Mouse (Mus musculus) lung, embryonic 16.5 days (tissue): Measurements from ENCODE around the gene Armc10. TPM values are rescaled to one million over a fixed set of nuclear protein-coding genes. Genes with fewer than 3 reads are reported as not detected.
"Not testable (repeated sequence)": the region's sequence is repeated elsewhere in the genome, so short reads cannot be mapped to it uniquely, and the experiment has no call there.

ENCODE experiments used
- ATAC-seq: fragments of 200-750 bp; cut with Nextera tagmentation; 2 replicates; pipeline ENCODE4 v1.8.0; 2017; ENCODE audit warnings: low read depth, mild to moderate bottlenecking, moderate library complexity
- H3K27ac ChIP-seq: fragments of 300-500 bp; sonication (generic); 2 replicates; pipeline ENCODE4 v1.5.1; 2014; ENCODE audit warnings: mild to moderate bottlenecking, control low read depth, low read length
- H3K27me3 ChIP-seq: fragments of 300-500 bp; sonication (generic); 2 replicates; pipeline ENCODE4 v1.6.1; 2014; ENCODE audit warnings: low read depth, low read length, mixed read lengths; ENCODE audit not compliant: control insufficient read depth, insufficient read depth
- H3K36me3 ChIP-seq: fragments of 300-500 bp; sonication (generic); 2 replicates; pipeline ENCODE4 v1.6.1; 2014; ENCODE audit warnings: low read length; ENCODE audit not compliant: control insufficient read depth, insufficient read depth
- H3K4me1 ChIP-seq: fragments of 300-500 bp; sonication (generic); replicated peaks from 2 replicates; pipeline ENCODE4 v1.6.1; 2014; ENCODE audit warnings: low read length, mixed read lengths; ENCODE audit not compliant: control insufficient read depth, insufficient read depth
- H3K4me2 ChIP-seq: fragments of 300-500 bp; sonication (generic); 2 replicates; pipeline ENCODE4 v1.6.1; 2014; ENCODE audit warnings: low read depth, low read length, control low read depth
- H3K4me3 ChIP-seq: fragments of 300-500 bp; sonication (generic); 2 replicates; pipeline ENCODE4 v1.5.1; 2014; ENCODE audit warnings: mild to moderate bottlenecking, low read length, control low read depth
- H3K9ac ChIP-seq: fragments of 300-500 bp; sonication (generic); 2 replicates; pipeline ENCODE4 v1.6.1; 2014; ENCODE audit warnings: low read length, control low read depth
- H3K9me3 ChIP-seq: fragments of 300-500 bp; sonication (generic); 2 replicates; pipeline ENCODE4 v1.6.1; 2016; ENCODE audit warnings: low read length; ENCODE audit not compliant: control insufficient read depth
- WGBS: fragments of 180-500 bp; shearing (Covaris S2); extraction: QIAGEN DNeasy Blood & Tissue Kit; methylation state at CpG from one replicate; pipeline ENCODE4 v1.1.7; 2014; 5-methylcytosine and 5-hydroxymethylcytosine counted together
- polyA plus RNA-seq: library from polyadenylated mRNA; unstranded; fragments of >200 nt; fragmentation: Nextera tagmentation; extraction: Ambion mirVana; gene quantifications from 2 replicates; pipeline ENCODE4 v1.2.1, GENCODE M21; 2015

The Armc10 gene
- 44.6 and 45.3 TPM in 2 replicates for polyA plus RNA-seq

DNA sequence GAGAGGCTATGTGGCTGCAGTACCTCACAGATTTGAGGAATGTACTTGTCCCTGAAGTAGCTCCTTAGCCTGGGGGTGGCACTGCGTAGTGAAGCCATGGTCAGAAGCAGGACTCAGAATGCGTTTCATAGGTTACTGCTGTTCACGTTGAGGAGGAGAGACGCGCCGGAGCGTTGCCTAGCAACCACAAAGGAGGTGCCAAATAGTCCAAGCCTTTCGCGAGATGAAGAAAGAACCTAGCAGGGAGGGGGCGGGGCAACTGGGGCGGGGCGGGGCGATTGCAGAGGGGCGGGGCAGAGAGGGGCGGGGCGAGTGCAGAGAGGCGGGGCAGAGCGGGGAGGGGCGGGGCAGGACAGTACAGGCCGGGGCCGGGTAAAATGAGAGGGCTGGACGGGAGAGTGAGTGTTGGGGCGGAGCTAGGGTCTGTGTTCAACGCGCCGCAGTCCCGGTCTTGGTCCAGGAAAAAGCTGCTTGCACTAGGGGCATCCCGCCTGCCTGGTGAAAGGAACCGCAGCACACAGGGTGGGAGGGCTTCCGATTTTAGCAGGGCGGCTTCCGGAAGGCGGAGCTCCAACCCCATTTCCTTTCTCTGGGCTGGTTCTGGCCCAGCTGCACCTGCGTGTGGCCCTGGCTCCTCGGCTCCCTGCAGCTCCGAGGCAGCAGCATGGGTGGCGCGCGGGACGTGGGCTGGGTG lies at the start of gene Armc10, which contains the start of gene Fbxl13:
TSS of gene Armc10 (plus strand) at position 375 of the 694 bp plus-strand sequence.
TSS of gene Fbxl13 (minus strand) at position 196 of the 694 bp plus-strand sequence.
- H3K9ac ChIP-seq = peak within 1 kb of the TSS; percentile 91
- peak within 1 kb of the TSS; percentile 88 for H3K4me2 ChIP-seq
- ATAC-seq = peak; percentile 95
- H3K27me3 ChIP-seq = no peaks in the 10 kb centered on the region; the same call in 1 of the 2 replicates
- H3K4me1 ChIP-seq = peaks cover 22% of the 10 kb centered on the region
- peaks cover 10% of the 10 kb centered on the region for H3K36me3 ChIP-seq
- peak within 1 kb of the TSS; percentile 95 for H3K27ac ChIP-seq
- WGBS = 0% methylated on average over 33 of the region's 40 CpGs
- peak within 1 kb of the TSS; percentile 88 for H3K4me3 ChIP-seq
- no peaks in the 10 kb centered on the region for H3K9me3 ChIP-seq

DNA sequence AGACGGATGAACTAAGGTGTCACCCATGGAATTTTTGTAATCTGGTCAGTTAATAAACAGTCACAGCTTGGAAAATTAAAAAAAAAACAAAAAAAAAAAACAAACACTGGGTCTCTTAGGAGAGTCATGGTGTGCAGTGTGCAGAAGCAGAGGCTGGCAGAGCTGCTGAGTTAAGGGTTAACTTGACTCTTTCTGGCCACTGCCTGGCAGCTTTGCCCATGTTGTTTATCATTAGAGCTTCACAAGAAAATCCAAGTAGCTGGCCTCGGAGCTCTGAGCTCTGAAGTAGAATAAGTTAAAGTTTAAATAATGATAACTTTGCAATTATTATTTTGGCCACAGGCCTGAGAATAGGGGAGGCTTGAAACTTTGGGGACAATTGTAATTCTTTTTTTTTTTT lies 46.1 kb upstream of the Armc10 start:
- H3K4me1 ChIP-seq, H3K4me2 ChIP-seq, H3K27ac ChIP-seq, H3K9ac ChIP-seq, ATAC-seq, H3K36me3 ChIP-seq, H3K4me3 ChIP-seq, H3K9me3 ChIP-seq, H3K27me3 ChIP-seq: not testable (repeated sequence)
- 46% methylated on average over 2 of the region's 2 CpGs for WGBS

DNA sequence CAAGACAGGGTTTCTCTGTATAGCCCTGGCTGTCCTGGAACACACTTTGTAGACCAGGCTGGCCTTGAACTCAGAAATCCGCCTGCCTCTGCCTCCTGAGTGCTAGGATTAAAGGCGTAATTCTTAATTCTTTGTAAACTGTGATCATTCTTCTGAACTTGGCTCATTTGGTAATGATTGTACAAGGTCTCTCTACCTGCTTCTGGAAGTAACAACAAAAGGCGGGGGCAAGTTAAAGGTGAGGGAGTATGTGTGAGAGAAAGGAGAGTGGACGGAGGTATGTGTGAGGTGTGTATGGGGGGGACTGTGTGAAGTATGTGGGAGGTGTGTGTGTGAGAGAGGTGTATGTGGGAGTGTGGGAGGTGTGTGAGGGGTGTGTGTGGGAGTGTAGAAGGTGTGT lies 45.7 kb upstream of the Armc10 start:
- H3K27me3 ChIP-seq = no peaks in the 10 kb centered on the region
- H3K9ac ChIP-seq = no peak overlapping the region
- ATAC-seq = no peak
- H3K4me2 ChIP-seq = no peak overlapping the region
- no peak overlapping the region for H3K4me3 ChIP-seq
- no peaks in the 10 kb centered on the region for H3K4me1 ChIP-seq
- no peaks in the 10 kb centered on the region for H3K36me3 ChIP-seq
- H3K9me3 ChIP-seq = no peaks in the 10 kb centered on the region
- 91% methylated on average over 4 of the region's 4 CpGs for WGBS
- H3K27ac ChIP-seq = no peak overlapping the region

DNA sequence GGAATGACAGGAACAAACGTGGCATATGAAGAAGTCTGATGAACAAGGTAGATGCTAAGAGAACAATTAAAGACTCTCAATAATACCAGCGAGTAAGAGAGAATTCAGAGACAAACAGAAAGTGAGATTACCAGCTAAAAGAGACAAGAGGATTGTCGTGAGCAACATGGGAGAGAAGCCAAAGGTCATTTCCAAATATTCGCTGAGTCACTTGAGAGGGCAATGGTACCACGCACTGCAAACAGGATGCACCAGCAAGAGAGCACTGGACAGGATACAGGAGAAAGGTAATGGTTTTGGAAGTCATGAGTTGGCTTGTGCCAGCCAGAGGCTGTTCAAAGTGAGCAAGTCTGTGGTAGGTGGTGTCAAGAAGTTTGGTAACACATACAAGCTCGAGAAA lies 39.7 kb upstream of the Armc10 start:
- Histone ChIP-seq H3K4me1 (no peaks in the 10 kb centered on the region), H3K4me2 (no peak overlapping the region), H3K9ac (no peak overlapping the region), H3K27me3 (no peaks in the 10 kb centered on the region), H3K4me3 (no peak overlapping the region), H3K27ac (no peak overlapping the region), H3K9me3 (no peaks in the 10 kb centered on the region), H3K36me3 (no peaks in the 10 kb centered on the region)
- WGBS = 57% methylated on average over 6 of the region's 6 CpGs
- ATAC-seq = no peak

DNA sequence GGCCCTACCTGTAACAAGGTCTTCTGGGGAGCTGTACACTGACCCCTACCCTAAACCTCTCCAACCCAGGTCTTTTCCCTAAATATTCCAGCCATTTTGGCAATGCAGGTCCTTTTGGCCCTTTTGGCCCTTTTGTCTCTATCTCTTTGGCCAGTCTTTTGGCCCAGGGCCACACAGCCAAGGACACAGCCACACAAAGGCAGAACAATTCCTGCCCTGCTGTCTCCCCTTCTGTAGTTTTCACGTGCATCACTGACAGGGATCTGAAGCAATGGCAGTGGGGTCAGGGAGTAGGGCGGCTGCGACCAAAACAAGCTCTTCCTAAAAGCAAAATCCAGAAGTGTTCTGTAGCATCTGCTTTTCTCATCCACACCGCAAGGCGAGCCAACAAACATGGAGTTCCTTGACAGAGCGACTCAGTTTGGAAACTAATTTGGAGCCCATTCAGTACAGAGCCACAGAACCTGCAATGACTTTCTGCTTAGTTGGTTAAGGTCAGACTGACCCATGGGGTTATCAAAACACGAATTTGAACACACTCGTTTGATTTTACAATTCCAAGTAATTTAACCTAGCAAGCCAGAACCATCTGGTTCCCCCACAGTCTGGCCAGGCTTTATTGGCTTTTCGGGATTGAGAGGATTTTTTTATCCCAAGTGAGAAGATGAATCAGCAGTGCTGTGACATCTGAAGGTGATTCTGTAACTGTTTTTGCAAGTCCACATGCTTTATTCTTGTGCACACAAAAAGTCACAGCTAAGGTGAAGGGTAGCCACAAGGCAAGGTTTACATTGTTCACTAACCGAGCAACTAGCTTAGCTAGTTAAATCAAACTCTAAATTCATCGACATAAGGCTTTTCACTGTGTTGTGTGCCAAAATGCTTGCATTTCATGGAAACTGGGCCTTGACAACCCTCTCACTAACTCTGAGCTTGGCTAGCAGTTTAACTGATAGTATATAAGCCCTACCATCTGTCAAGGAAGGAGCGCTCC lies 37.0 kb upstream of the Armc10 start:
- Histone ChIP-seq H3K27me3 (no peaks in the 10 kb centered on the region), H3K9ac (no peak overlapping the region), H3K9me3 (no peaks in the 10 kb centered on the region), H3K4me2 (no peak overlapping the region), H3K4me1 (no peaks in the 10 kb centered on the region), H3K36me3 (no peaks in the 10 kb centered on the region), H3K4me3 (no peak overlapping the region), H3K27ac (no peak overlapping the region)
- ATAC-seq = no peak
- 65% methylated on average over 12 of the region's 12 CpGs for WGBS

DNA sequence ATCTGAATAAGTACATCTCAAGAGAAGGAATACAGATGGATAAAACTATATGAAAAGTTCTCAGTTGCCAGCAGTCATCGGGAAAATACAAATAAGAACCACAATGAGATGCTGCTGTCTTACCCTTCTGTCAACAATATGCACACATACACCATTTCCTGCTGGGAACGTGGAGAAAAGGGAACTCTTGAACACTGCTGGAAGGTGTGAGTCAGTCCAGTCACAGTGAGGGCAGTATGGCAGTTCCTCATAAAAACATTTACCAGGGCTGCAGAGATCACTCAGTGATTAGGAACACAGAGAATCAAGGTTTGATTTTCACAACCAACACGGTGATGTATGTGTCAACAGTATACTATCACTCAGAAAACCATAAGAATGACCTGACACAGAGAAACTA lies 34.6 kb upstream of the Armc10 start:
- no peaks in the 10 kb centered on the region for H3K4me1 ChIP-seq
- H3K4me2 ChIP-seq = no peak overlapping the region
- 47% methylated on average over 3 of the region's 3 CpGs for WGBS
- no peaks in the 10 kb centered on the region for H3K27me3 ChIP-seq
- ATAC-seq = no peak
- H3K4me3 ChIP-seq = no peak overlapping the region
- H3K36me3 ChIP-seq = no peaks in the 10 kb centered on the region
- no peak overlapping the region for H3K27ac ChIP-seq
- no peaks in the 10 kb centered on the region for H3K9me3 ChIP-seq
- H3K9ac ChIP-seq = no peak overlapping the region

DNA sequence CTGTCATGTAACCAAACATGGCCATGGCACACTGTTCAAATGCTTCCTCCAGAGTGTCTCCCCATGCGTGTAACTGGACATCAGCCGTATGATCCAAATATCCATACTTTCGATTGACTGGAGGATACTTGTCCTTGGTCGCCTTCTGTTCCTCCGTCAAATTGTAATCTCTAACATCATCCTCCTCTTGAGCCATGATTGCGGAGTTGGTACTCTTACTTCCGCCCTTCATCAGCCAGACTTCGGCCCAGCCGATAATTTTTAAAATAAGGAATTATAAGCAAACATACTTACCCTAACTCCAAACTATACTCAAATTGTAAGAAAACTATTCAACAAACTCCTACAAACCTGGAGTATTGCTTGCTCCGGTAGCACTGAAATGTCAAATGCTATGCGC lies 31.3 kb upstream of the Armc10 start:
- not testable (repeated sequence) for H3K9me3 ChIP-seq, H3K4me2 ChIP-seq, H3K4me3 ChIP-seq, H3K27me3 ChIP-seq, H3K4me1 ChIP-seq, H3K36me3 ChIP-seq, H3K9ac ChIP-seq, ATAC-seq, H3K27ac ChIP-seq
- WGBS = 93% methylated on average over 11 of the region's 11 CpGs

DNA sequence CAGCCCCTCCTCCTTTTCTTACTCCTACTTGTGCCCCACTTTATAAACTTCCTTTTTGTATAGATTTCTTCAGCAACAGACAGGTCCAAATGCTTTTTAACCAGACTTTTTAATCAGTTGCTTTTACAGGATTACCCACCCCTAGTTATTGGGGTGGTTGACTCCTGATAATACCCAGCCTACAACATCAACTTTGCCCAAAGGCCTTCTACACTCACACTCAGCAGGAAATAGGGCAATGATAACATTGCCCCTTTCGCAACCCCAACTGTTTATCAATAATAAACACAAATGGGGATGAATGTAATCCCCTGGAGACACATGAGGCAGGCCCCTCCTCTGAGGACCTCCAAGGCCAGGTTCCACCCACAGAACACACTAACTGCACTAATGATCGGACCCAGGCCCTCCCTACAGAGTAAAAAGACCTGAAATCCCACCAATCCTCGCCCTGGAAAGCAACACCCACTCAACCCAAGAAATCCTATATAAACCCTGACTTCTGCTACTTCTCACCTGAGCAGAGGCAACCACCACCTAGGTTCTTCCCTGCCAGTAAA lies 29.1 kb upstream of the Armc10 start:
- Histone ChIP-seq H3K4me3 (no peak overlapping the region), H3K9me3 (no peaks in the 10 kb centered on the region), H3K9ac (no peak overlapping the region), H3K36me3 (no peaks in the 10 kb centered on the region), H3K27me3 (no peaks in the 10 kb centered on the region), H3K4me1 (no peaks in the 10 kb centered on the region), H3K27ac (no peak overlapping the region), H3K4me2 (no peak overlapping the region)
- 60% methylated on average over 3 of the region's 3 CpGs for WGBS
- ATAC-seq = no peak

DNA sequence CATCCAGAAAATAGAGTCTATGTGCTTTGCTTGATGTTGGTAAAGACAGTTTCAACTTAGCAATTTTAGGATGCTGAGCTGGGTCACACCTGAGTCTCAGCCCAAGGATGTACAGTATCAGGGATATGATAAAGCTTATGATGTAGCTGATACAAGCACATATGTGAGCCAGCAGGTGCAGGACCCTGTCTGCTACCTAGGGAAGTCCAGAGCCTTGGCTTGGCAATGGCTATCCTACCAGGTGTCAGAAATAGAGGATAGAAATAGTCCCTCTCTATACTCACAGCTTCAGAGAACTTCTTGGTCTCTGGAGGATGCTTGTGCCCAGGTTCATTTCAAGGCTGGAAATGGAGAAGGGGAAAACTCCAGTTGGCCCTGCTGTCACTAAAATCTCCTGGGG lies 19.7 kb upstream of the Armc10 start:
- Histone ChIP-seq H3K9me3 (no peaks in the 10 kb centered on the region), H3K36me3 (no peaks in the 10 kb centered on the region), H3K27me3 (no peaks in the 10 kb centered on the region), H3K27ac (no peak overlapping the region), H3K9ac (no peak overlapping the region), H3K4me1 (no peaks in the 10 kb centered on the region), H3K4me3 (no peak overlapping the region), H3K4me2 (no peak overlapping the region)
- ATAC-seq = no peak
